Mouse (Mus musculus) bone marrow macrophage, adult 2 months (primary cell): ENCODE measurements around the gene Bbs2. TPM values are rescaled to one million over a fixed set of nuclear protein-coding genes. Genes with fewer than 3 reads are reported as not detected.

ENCODE experiments used
- H3K27ac ChIP-seq: 2 replicates; pipeline ENCODE4 v1.5.1; 2012; ENCODE audit warnings: low read depth, low read length; ENCODE audit not compliant: insufficient read depth
- H3K4me1 ChIP-seq: 2 replicates; pipeline ENCODE4 v1.6.1; 2012; ENCODE audit warnings: low read length; ENCODE audit not compliant: control insufficient read depth, insufficient read depth
- H3K4me3 ChIP-seq: 2 replicates; pipeline ENCODE4 v1.5.1; 2012; ENCODE audit warnings: mild to moderate bottlenecking, low read length, moderate library complexity; ENCODE audit not compliant: insufficient read depth
- CTCF ChIP-seq: IDR thresholded peaks from 2 replicates; pipeline ENCODE4 v1.5.1; 2012; ENCODE audit warnings: low read depth, mild to moderate bottlenecking, low read length, moderate library complexity
- POLR2A ChIP-seq: IDR thresholded peaks from 2 replicates; pipeline ENCODE4 v1.6.1; 2012; ENCODE audit warnings: mild to moderate bottlenecking, low read depth, low read length, borderline replicate concordance
- polyA plus RNA-seq: library from polyadenylated mRNA; stranded (reverse); fragments of >200 nt; gene quantifications from 2 replicates; pipeline ENCODE4 v1.2.4, GENCODE M21; 2012; ENCODE audit not compliant: missing spikeins, insufficient read depth, insufficient read length

Gene Bbs2
- polyA plus RNA-seq, 1 experiment = 5.7 TPM

DNA sequence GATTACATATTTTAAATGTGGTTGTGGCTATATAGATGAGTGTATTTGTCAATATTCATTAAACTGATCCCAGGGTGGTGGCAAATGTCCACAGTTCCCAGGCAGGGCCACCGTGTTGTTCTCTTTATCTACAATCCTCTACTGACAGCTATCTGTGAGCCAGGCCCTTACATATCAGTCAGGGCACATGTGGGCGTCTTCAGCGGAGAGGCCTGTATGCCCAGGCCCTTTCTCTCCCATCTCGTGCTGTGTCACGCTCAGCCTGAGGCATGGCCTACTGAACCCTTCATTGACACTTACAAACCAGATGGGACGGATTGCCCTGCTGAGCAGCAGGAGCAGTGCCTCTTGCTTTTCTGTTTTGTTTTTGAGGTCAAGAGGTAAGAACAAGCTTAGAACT lies 10.7 kb upstream of the Bbs2 start:
- H3K4me1 ChIP-seq = no peaks in the 10 kb centered on the region
- H3K27ac ChIP-seq = no peak overlapping the region
- no peak for TF ChIP-seq CTCF
- no peak for TF ChIP-seq POLR2A
- H3K4me3 ChIP-seq = no peak overlapping the region

GRCm38 (mm10) chr8:94107871-94108270 lies 9.1 kb upstream of the Bbs2 start:
- H3K27ac ChIP-seq = no peak overlapping the region
- TF ChIP-seq CTCF = no peak
- TF ChIP-seq POLR2A = no peak
- H3K4me3 ChIP-seq = no peak overlapping the region
- no peaks in the 10 kb centered on the region for H3K4me1 ChIP-seq

DNA sequence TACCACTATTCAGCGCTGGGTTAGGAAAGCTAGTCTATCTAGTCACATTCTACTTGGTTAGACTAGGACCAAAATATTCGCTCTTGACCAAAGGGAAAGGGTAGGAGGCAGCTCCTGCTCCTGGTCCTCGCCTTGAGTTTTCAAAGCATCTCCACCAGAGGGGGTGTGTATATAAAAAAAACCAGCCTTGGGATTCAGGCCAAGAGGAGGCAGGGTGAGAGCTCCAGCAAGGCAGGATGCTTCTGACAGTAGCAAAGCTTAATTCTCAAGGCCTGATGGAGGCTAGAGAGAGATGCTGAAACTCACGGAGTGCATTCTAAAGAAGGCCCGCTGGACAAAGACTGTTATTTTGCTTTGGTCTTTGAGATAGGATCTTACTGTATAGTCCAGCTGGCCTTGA lies 5.4 kb upstream of the Bbs2 start:
- TF ChIP-seq POLR2A (no peak), CTCF (no peak)
- Histone ChIP-seq H3K27ac (no peak overlapping the region), H3K4me3 (no peak overlapping the region), H3K4me1 (no peaks in the 10 kb centered on the region)

DNA sequence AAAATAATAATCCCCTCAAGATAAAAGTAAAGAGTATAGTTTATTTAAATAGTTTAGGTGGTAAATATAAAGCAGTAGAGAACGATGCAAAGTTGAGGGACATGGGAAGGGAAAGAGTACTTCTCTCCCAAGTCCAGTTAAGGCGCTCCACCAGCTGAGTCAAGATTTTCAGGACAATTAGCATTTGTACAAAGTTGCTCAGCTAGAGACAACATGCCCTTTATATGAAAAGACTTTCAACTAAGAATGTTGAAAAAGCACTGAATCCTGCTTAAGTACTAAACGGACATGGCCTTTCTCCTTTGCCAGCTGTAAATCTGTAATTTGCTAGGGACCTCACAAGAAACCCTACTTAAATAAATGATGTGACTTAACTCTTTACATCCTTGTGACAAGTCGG lies 268 bp upstream of the Bbs2 start:
- peaks cover 15% of the 10 kb centered on the region for H3K4me1 ChIP-seq
- TF ChIP-seq CTCF (no peak), POLR2A (no peak)
- H3K4me3 ChIP-seq = no peak overlapping the region
- no peak overlapping the region for H3K27ac ChIP-seq

DNA sequence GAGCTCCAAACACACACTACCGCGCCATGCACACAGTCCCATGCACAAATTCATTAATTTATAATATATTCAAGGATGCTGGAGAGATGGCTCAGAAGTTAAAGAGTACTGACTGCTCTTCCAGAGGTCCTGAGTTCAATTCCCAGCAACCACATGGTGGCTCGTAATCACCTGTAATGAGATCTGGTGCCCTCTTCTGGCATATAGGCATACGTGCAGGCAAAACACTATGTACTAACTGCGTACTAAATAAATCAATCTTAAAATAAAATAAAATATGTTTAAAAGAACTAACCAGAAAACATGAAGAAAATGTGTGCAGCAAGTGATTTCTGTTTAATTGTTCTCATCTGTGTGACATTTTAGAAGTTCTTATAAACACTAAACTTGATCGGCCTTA lies 4.4 kb downstream of the Bbs2 start:
- TF ChIP-seq CTCF = no peak
- no peak for TF ChIP-seq POLR2A
- H3K27ac ChIP-seq = no peak overlapping the region
- H3K4me1 ChIP-seq = peaks cover 23% of the 10 kb centered on the region
- no peak overlapping the region for H3K4me3 ChIP-seq

DNA sequence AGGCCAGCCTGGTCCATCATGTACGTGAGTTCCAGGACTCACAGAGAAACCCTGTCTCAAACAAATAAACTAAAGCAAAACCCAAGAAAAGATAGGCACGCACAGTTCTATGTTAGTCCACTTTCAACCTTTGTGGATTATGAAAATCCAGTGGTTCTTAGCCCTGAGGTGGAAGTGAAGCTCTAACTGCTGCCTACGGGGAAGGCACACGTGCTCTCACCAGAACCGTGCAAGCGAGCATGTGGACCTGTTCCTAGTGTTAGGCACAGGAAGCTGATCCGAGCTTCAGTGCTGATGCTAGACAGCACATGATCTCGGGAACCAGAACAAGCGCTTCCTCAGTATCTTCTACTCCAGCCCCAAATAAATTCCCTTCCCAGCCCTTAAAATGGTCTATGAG lies 5.9 kb downstream of the Bbs2 start:
- H3K27ac ChIP-seq = no peak overlapping the region
- no peak for TF ChIP-seq CTCF
- TF ChIP-seq POLR2A = no peak
- no peak overlapping the region for H3K4me3 ChIP-seq
- peaks cover 21% of the 10 kb centered on the region for H3K4me1 ChIP-seq

GRCm38 (mm10) chr8:94089715-94090114 lies 9.0 kb downstream of the Bbs2 start:
- Histone ChIP-seq H3K4me3 (no peak overlapping the region), H3K27ac (no peak overlapping the region), H3K4me1 (peaks cover 9% of the 10 kb centered on the region)
- no peak for TF ChIP-seq CTCF
- no peak for TF ChIP-seq POLR2A

DNA sequence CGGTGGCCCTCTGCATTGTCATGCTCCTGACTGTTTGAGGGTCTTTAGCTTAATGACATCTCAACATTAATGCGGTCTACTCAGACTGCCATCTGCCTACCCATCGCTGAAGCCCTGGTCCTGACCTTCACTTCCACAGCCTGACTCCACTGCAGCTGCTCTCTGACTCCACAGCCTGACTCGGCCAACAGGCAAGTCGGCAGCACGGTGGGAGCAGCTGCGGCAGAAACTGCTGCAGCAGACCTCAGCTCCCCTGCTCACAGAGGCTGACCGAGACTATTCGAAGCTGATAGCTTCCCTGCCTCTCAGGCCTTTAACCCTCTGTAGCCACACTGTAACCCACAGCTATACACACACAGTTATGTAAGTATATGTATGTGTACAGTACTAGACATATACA lies 10.8 kb downstream of the Bbs2 start:
- Histone ChIP-seq H3K4me1 (peaks cover 9% of the 10 kb centered on the region), H3K27ac (no peak overlapping the region)
- TF ChIP-seq CTCF (no peak), POLR2A (no peak)

DNA sequence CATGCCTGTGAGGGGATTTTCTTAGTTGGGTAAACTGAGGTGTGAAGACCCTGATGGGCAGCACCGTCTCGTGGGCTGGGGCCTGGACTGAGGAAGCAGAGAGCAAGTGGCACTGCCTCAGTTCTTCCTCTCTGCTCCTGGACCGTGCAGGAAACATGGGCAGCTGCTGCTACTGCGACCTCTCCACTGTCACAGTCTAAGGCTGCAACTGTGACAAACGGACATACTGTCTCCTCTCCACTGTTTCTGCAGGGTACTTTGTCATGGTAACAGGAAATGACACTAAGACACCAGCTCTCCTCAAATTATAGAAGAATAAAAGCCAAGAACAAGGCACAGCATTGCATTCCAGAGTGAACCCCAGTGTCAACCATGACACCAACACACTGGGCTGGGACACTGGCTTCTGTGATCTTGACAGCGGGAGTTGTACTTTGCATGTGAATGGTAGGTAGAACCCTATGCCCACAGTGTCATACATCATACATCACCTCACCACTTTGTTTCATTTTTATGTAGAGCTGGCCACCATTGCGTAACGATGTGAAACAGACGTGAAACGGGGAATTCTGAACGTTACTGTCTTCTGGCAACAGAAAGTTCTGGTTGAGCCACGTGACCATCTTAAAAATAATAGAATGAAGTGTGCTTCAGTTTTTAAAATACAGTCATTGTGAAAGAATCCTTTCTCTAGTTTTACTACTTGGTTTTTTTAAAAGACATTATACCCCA lies 22.1 kb downstream of the Bbs2 start:
- Histone ChIP-seq H3K27ac (no peak overlapping the region), H3K4me1 (peaks cover 10% of the 10 kb centered on the region), H3K4me3 (no peak overlapping the region)
- TF ChIP-seq POLR2A (no peak), CTCF (no peak)

More for the DNA sequence above, 10.8 kb downstream of the Bbs2 start:
- no peak overlapping the region for H3K4me3 ChIP-seq

- Histone ChIP-seq H3K4me3 (no peak overlapping the region), H3K4me1 (no peaks in the 10 kb centered on the region), H3K27ac (no peak overlapping the region)
- no peak for TF ChIP-seq POLR2A
These were observed 29.9 kb downstream of the Bbs2 start for GRCm38 (mm10) chr8:94068793-94069192.
